Mouse (Mus musculus) kidney, adult 2 months (tissue): ENCODE measurements at regions not wholly inside any gene's neighbourhood (a gene's known extent, or its start where the extent isn't known, plus 50 kb on each side); places are given as distances from the start of the nearest gene placed in this dataset.

Source experiments
- DNase-seq: peaks from one replicate; pipeline ENCODE4 v3.0.0; 2021
- H3K27ac ChIP-seq: fragments of 200-500 bp; 2 replicates; pipeline ENCODE4 v1.5.1; 2012; ENCODE audit warnings: low read depth, low read length, control low read depth, inconsistent platforms; ENCODE audit not compliant: insufficient read depth
- H3K27me3 ChIP-seq: fragments of 200-500 bp; replicated peaks from 2 replicates; pipeline ENCODE4 v1.6.1; 2012; ENCODE audit warnings: mild to moderate bottlenecking, moderate library complexity, low read length, inconsistent platforms; ENCODE audit not compliant: control insufficient read depth, insufficient read depth
- H3K36me3 ChIP-seq: fragments of 200-500 bp; 2 replicates; pipeline ENCODE4 v1.6.1; 2012; ENCODE audit warnings: mild to moderate bottlenecking, moderate library complexity, low read length, inconsistent platforms; ENCODE audit not compliant: control insufficient read depth, insufficient read depth
- H3K4me1 ChIP-seq: fragments of 200-500 bp; 2 replicates; pipeline ENCODE4 v1.6.1; 2011; ENCODE audit warnings: low read length; ENCODE audit not compliant: control insufficient read depth, insufficient read depth
- H3K4me3 ChIP-seq: fragments of 200-500 bp; 2 replicates; pipeline ENCODE4 v1.5.1; 2011; ENCODE audit warnings: mild to moderate bottlenecking, low read depth, low read length, control low read depth; ENCODE audit not compliant: insufficient read depth
- CTCF ChIP-seq: fragments of 200-500 bp; conservative IDR thresholded peaks from 2 replicates; pipeline ENCODE4 v1.5.1; 2011; ENCODE audit warnings: low read depth, mild to moderate bottlenecking, control low read depth, low read length, moderate library complexity, mixed read lengths; ENCODE audit not compliant: insufficient read depth, insufficient read length
- POLR2A ChIP-seq: fragments of 200-500 bp; IDR thresholded peaks from one replicate; pipeline ENCODE4 v1.6.1; 2011; ENCODE audit warnings: low read depth, low read length, control low read depth
- WGBS: fragments of 180-500 bp; shearing (Covaris S2); methylation state at CpG from one replicate; pipeline ENCODE4 v1.1.7; 2018; 5-methylcytosine and 5-hydroxymethylcytosine counted together

GRCm38 (mm10) chr5:81878563-81878962 is 858.6 kb downstream of the Adgrl3 start:
- no peak overlapping the region for H3K27ac ChIP-seq
- H3K4me1 ChIP-seq = no peaks in the 10 kb centered on the region
- H3K27me3 ChIP-seq = no peaks in the 10 kb centered on the region
- no peak overlapping the region for H3K4me3 ChIP-seq
- TF ChIP-seq CTCF (no peak), POLR2A (no peak)
- DNase-seq = peak; percentile 59
- 33% methylated on average over 3 of the region's 3 CpGs for WGBS
- H3K36me3 ChIP-seq = no peaks in the 10 kb centered on the region

DNA sequence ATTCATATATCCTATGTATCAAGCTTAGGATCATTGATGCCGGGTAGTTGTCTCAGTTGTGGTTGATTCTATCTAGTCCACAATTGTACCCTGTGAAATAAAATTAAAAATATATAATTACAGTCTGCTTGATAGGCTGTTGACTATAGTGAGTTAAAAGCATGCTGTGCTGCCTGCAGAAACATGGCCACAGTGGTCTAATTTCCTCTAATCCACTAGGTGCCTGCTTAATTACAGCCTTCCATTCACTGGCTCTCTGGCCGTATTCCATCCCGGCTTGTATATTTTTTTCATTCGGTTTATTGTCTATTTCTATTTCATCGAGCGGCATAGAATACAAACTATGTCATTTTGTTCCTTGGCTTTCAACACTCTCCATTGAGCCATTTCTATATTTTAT is 873.4 kb downstream of the Adgrl3 start:
- Histone ChIP-seq H3K4me1 (no peaks in the 10 kb centered on the region), H3K36me3 (no peaks in the 10 kb centered on the region), H3K27ac (no peak overlapping the region), H3K4me3 (no peak overlapping the region), H3K27me3 (no peaks in the 10 kb centered on the region)
- 91% methylated on average over 6 of the region's 6 CpGs for WGBS
- no peak for DNase-seq
- no peak for TF ChIP-seq POLR2A
- TF ChIP-seq CTCF = no peak

GRCm38 (mm10) chr5:81909368-81909767 is 889.4 kb downstream of the Adgrl3 start:
- H3K27ac ChIP-seq = no peak overlapping the region
- no peaks in the 10 kb centered on the region for H3K27me3 ChIP-seq
- no peak overlapping the region for H3K4me3 ChIP-seq
- DNase-seq = no peak
- TF ChIP-seq POLR2A = no peak
- no peak for TF ChIP-seq CTCF
- 40% methylated on average over 6 of the region's 6 CpGs for WGBS
- no peaks in the 10 kb centered on the region for H3K4me1 ChIP-seq
- no peaks in the 10 kb centered on the region for H3K36me3 ChIP-seq

DNA sequence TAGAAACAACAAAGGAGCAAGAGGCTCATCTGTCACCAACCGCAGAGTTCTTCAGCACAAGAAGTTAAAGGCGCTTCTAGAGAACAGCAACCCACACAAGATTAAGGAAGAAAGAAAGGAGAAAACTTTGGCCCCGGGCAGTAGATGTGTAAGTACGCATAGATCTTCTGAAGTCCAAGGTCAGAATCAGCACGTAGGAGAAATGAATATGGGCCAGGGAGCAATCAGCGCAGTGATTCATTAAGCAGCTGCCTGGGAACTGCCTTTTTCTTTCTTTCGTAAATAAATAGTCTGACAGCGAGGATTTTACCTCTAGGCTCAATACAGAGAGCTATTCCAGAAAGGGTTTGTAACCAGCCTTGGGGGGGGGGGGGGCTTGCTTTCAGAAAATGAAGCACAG is 890.0 kb downstream of the Adgrl3 start:
- DNase-seq = peak; percentile 7
- no peak overlapping the region for H3K27ac ChIP-seq
- H3K27me3 ChIP-seq = no peaks in the 10 kb centered on the region
- TF ChIP-seq CTCF (no peak), POLR2A (no peak)
- WGBS = 32% methylated on average over 8 of the region's 8 CpGs
- H3K36me3 ChIP-seq = no peaks in the 10 kb centered on the region
- no peaks in the 10 kb centered on the region for H3K4me1 ChIP-seq
- H3K4me3 ChIP-seq = no peak overlapping the region

DNA sequence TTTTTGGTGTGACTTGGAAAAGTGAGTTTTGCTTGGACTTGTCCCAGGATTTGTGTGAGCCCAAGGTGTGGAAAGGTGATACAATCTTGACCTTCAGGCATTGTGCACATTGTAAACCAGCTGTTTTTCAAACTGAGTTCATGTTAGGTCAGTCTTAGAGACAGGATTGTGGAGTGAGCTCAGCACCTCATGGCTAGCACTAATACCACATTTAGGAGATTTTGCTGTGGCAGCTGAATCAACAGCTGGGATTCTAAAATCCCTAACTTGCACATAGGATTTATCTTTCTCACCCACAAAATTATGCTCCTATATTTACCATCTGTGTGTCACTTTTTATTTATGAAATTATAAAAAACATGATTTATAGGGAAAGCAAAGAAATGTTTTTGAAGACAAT is 896.7 kb downstream of the Adgrl3 start:
- no peaks in the 10 kb centered on the region for H3K4me1 ChIP-seq
- TF ChIP-seq CTCF = no peak
- H3K27ac ChIP-seq = no peak overlapping the region
- no peak overlapping the region for H3K4me3 ChIP-seq
- no peaks in the 10 kb centered on the region for H3K27me3 ChIP-seq
- no peak for DNase-seq
- no peaks in the 10 kb centered on the region for H3K36me3 ChIP-seq

DNA sequence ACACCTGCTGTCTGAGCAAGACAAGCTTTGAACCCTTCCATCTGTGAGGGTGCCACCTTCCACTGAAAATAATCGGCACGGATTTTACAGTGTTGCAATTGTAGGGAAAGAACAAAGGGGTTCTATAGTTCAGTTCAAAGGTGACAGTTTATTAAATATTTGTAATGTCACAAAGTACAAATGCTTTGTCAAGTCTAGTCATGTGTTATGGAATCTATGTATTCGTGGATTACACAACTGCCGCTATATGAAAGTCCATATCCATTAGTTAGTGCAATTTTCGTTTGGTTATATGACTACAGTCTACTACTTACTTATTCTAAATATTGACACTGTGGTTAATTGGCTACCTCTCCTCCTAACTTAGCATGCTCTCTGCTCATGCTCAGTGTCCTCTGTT is 920.9 kb downstream of the Adgrl3 start:
- TF ChIP-seq POLR2A (no peak), CTCF (no peak)
- no peak for DNase-seq
- no peak overlapping the region for H3K27ac ChIP-seq
- no peak overlapping the region for H3K4me3 ChIP-seq
- H3K27me3 ChIP-seq = no peaks in the 10 kb centered on the region
- 87% methylated on average over 5 of the region's 5 CpGs for WGBS
- H3K4me1 ChIP-seq = no peaks in the 10 kb centered on the region
- no peaks in the 10 kb centered on the region for H3K36me3 ChIP-seq

- no peaks in the 10 kb centered on the region for H3K4me1 ChIP-seq
- WGBS = 83% methylated on average over 24 of the region's 24 CpGs
- H3K27ac ChIP-seq = no peak overlapping the region
- H3K4me3 ChIP-seq = no peak overlapping the region
- H3K36me3 ChIP-seq = no peaks in the 10 kb centered on the region
- TF ChIP-seq POLR2A (no peak), CTCF (no peak)
- DNase-seq = no peak
- H3K27me3 ChIP-seq = no peaks in the 10 kb centered on the region
Measured at GRCm38 (mm10) chr5:81969685-81970524, 950.0 kb downstream of the Adgrl3 start.
